In genomic region chr8:121577751-121578675, GRCm38 (mm10) we compare ENCODE assay signal across 8 mouse cellular contexts. TPM values are rescaled to one million over a fixed set of nuclear protein-coding genes. Genes with fewer than 3 reads are reported as not detected.
DNase-seq lines count a peak whose midpoint lies in the region; ATAC-seq lines count a peak whose summit lies in the region.

No protein-coding gene starts in this region.

- H3K4me2 ChIP-seq in kidney, embryonic 16.5 days (replicated peaks; ENCODE audit: low read depth, low read length), result peak overlapping the region; percentile 89
- H3K4me2 ChIP-seq in limb, embryonic 13.5 days (replicated peaks), result peak overlapping the region; percentile 94

- H3K27me3 ChIP-seq in kidney, embryonic 16.5 days (ENCODE audit: insufficient read depth, low read length), result no peaks in the 10 kb centered on the region
- H3K27me3 ChIP-seq in limb, embryonic 13.5 days, result peaks cover 5% of the 10 kb centered on the region; the same call in 1 of the 2 replicates

- WGBS in kidney, embryonic 16.5 days, result 1% methylated on average over 44 of the region's 44 CpGs
- 2% methylated on average over 44 of the region's 44 CpGs for WGBS in limb, embryonic 13.5 days

- H3K36me3 ChIP-seq in kidney, embryonic 16.5 days (ENCODE audit: insufficient read depth, low read length), result no peaks in the 10 kb centered on the region
- no peaks in the 10 kb centered on the region for H3K36me3 ChIP-seq in limb, embryonic 13.5 days

- no peak for DNase-seq in kidney, postnatal 14 days
- DNase-seq in MN1 (ENCODE audit: low spot score), result peak; percentile 59
- DNase-seq in retina, postnatal 1 day, result peak; percentile 61
- DNase-seq in layer of hippocampus, adult 11-12 months (ENCODE audit: low spot score), result no peak
- DNase-seq in urinary bladder, postnatal 25 days (ENCODE audit: low spot score), result no peak

- no peaks in the 10 kb centered on the region for H3K9me3 ChIP-seq in kidney, embryonic 16.5 days (ENCODE audit: low read length)
- H3K9me3 ChIP-seq in limb, embryonic 13.5 days, result no peaks in the 10 kb centered on the region

- H3K27ac ChIP-seq in kidney, embryonic 16.5 days (ENCODE audit: low read length), result peak overlapping the region; percentile 44; the same call in 1 of the 2 replicates
- H3K27ac ChIP-seq in limb, embryonic 13.5 days, result peak overlapping the region; percentile 55

- H3K9ac ChIP-seq in kidney, embryonic 16.5 days (replicated peaks; ENCODE audit: low read length), result peak overlapping the region; percentile 89
- peak overlapping the region; percentile 88 for H3K9ac ChIP-seq in limb, embryonic 13.5 days

- ATAC-seq in kidney, embryonic 16.5 days (ENCODE audit: low FRiP score, low TSS enrichment), result 0 out of 2 replicates have a peak, but pooled peaks have one; percentile 7
- peak; percentile 35 for ATAC-seq in erythroblast, adult 5-6 weeks (replicated peaks; ENCODE audit: low FRiP score, poor library complexity, severe bottlenecking)
- peak; percentile 49 for ATAC-seq in limb, embryonic 13.5 days (ENCODE audit: low FRiP score, low read depth)

- H3K4me1 ChIP-seq in kidney, embryonic 16.5 days (ENCODE audit: insufficient read depth, low read length), result peaks cover 19% of the 10 kb centered on the region
- H3K4me1 ChIP-seq in limb, embryonic 13.5 days, result peaks cover 39% of the 10 kb centered on the region

- peak overlapping the region; percentile 93 for H3K4me3 ChIP-seq in kidney, embryonic 16.5 days (ENCODE audit: low read length)
- peak overlapping the region; percentile 91 for H3K4me3 ChIP-seq in limb, embryonic 13.5 days

RNA-seq across cellular contexts. Expression of gene Fbxo31, which starts 0.6 kb away (rescaled TPM):
- 14.7 and 16.2 TPM in 2 replicates for polyA plus RNA-seq in kidney, embryonic 16.5 days (2015; fragmentation: Nextera tagmentation; extraction: Ambion mirVana)
- 1.0 and 7.7 TPM in 2 replicates for total RNA-seq in erythroblast, adult 5-6 weeks (2015; ENCODE audit: low replicate concordance)
- 2.5 and 4.3 TPM in 2 replicates for total RNA-seq in erythroblast, adult 5-6 weeks (2017; ENCODE audit: low replicate concordance)
- 17.6 and 19.3 TPM in 2 replicates for polyA plus RNA-seq in limb, embryonic 13.5 days (2015; fragmentation: Nextera tagmentation; extraction: Ambion mirVana)

RNA-seq across cellular contexts. Expression of gene Map1lc3b, which starts 12.1 kb away (rescaled TPM):
- 201 and 211 TPM in 2 replicates for polyA plus RNA-seq in kidney, embryonic 16.5 days (2015; fragmentation: Nextera tagmentation; extraction: Ambion mirVana)
- total RNA-seq in erythroblast, adult 5-6 weeks (2015; ENCODE audit: low replicate concordance), result 194 and 223 TPM in 2 replicates
- 274 and 282 TPM in 2 replicates for total RNA-seq in erythroblast, adult 5-6 weeks (2017; ENCODE audit: low replicate concordance)
- 189 and 193 TPM in 2 replicates for polyA plus RNA-seq in limb, embryonic 13.5 days (2015; fragmentation: Nextera tagmentation; extraction: Ambion mirVana)

RNA-seq across cellular contexts. Expression of gene 1700018B08Rik, which starts 33.9 kb away (rescaled TPM):
- not detected in 2 replicates for polyA plus RNA-seq in kidney, embryonic 16.5 days (2015; fragmentation: Nextera tagmentation; extraction: Ambion mirVana)
- not detected in 2 replicates for total RNA-seq in erythroblast, adult 5-6 weeks (2015; ENCODE audit: low replicate concordance)
- total RNA-seq in erythroblast, adult 5-6 weeks (2017; ENCODE audit: low replicate concordance), result not detected in 2 replicates
- polyA plus RNA-seq in limb, embryonic 13.5 days (2015; fragmentation: Nextera tagmentation; extraction: Ambion mirVana), result not detected in 2 replicates

Comparison
In these comparisons a context has a peak if more than half of its experiments do, and no peak if none do; other contexts are left out.
1. DNase-seq: peak in MN1 (single experiment) and retina, postnatal 1 day (single experiment); none in kidney, postnatal 14 days (single experiment), layer of hippocampus, adult 11-12 months (single experiment) and urinary bladder, postnatal 25 days (single experiment).
2. Peak in every context shown above with its lines, with median percentiles within 50 percentile points of each other: ATAC-seq.